Mouse (Mus musculus) olfactory bulb, adult 2 months (tissue): ENCODE data around the gene Cherp.

Experiments
- CTCF ChIP-seq: fragments of 200-500 bp; IDR thresholded peaks from 2 replicates; pipeline ENCODE4 v1.5.1; 2012; ENCODE audit warnings: low read depth, mild to moderate bottlenecking, low read length, moderate library complexity; ENCODE audit not compliant: insufficient read depth
- POLR2A ChIP-seq: fragments of 200-500 bp; IDR thresholded peaks from 2 replicates; pipeline ENCODE4 v1.6.1; 2012; ENCODE audit warnings: mild to moderate bottlenecking, low read depth, low read length, moderate library complexity; ENCODE audit not compliant: insufficient read depth

DNA sequence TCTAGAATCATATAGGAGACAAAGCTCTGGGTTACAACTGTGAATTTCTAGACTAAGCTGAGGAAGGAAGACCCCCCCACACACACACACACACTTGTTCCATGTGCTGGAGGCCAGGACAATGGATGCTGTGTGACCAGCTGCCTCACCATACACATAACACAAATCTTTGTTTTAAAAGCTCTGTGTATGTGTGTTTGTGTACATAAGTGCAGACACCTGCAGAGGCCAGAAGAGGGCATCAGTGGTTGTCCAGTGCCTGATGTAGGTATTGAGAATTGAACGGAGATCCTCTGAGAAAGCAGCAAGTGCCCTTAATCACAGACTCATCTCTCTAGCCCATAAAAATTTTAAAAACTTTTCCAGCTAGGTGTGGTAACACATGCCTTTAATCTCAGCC, 52.1 kb downstream of the Cherp start:
- TF ChIP-seq CTCF (no peak), POLR2A (no peak)
